Mouse (Mus musculus) right cerebral cortex, adult 18-20 months (tissue): ENCODE data around the gene Wfs1.
A peak's percentile ranks its signal among the peaks of the same experiment; 100 is the strongest.
"Not testable (repeated sequence)": the region's sequence is repeated elsewhere in the genome, so short reads cannot be mapped to it uniquely, and the experiment has no call there.

ENCODE experiments used
- DNase-seq: peaks from one replicate; pipeline ENCODE4 v3.0.0; 2022; ENCODE audit warnings: mixed read lengths

Gene Wfs1

DNA sequence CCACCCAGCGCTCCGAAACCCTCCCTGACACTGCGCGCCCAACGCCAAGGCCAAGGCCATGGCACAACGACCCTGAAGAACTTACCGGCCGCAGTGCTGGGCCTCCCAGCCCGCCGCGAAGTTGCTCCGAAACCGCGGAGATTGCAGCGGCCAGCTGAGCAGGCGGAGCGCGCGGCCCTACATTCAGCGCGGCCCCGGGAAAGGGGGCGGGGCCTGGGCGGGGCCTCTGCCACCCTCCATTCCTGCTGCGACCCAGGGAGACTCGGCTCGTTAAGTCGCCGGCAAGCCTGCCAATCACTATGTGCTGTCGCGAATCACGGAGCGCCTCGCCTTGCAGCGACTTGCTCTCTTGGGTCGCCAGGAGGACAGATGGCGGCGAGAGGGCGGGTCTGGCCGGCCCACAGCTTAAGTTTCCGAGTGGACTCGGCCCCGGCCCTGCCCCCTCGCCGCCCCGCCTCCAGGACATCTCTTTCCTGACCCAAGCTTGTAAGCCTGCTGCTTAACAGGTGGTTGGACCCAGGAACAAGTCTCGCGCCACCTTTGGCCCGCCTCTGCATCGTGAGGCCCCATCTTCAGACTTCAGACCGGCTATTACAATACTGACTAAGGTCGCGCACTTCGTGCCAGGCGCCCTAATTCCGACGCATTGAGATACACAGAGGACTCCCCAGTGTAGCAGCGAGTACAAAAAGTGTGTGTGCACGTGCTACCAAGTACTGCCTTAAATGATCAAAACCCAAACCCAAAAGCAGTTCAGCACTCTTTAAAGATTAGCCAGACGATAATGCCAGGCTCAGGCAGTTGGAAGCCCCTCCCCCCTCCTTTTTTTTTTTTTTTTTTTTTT lies at the start of gene Wfs1:
Gene Wfs1, minus strand, starts transcription at position 425 of the 844 bp plus-strand sequence.
- DNase-seq: peak; percentile 97

DNA sequence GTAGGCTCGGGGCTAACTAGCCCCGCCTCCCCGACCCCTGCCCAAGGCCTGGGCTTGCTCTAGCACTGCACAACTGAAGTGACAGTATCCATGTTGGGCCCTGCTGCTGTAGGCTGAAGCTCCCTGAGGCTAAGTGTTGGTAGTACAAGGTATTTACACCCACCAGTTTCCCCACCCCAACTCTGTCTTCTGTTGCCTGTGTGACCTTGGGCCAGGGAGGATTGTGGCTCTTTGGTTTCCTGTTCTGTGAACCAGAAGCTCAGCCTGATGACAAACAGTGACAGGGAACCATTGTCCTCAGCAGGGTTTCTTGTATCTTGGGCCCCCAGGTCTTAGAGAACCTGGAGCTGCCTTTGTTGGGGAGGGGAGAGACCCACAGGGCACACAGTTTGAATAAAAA lies 47.9 kb upstream of the Wfs1 start:
- no peak for DNase-seq

DNA sequence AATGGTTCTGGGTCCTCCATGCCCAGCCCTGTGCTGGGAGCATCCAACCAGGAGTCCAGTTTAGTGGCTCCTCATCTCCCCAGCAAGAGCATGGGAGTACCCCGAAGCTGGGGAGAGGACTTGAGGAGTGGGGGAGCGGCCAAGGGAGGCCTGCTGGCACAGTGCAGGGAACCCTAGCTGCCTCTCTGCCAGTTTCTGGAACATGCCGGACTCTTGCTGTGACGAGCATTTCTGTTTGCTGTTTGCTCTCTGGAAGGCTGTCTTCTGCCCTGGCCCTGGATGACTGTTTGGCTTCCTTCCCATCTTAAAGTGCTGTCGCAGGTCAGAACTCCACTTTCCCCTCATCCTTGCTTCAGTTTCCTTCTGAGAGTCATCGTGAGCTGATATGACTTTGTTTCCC lies 46.9 kb upstream of the Wfs1 start:
- DNase-seq: peak; percentile 46

DNA sequence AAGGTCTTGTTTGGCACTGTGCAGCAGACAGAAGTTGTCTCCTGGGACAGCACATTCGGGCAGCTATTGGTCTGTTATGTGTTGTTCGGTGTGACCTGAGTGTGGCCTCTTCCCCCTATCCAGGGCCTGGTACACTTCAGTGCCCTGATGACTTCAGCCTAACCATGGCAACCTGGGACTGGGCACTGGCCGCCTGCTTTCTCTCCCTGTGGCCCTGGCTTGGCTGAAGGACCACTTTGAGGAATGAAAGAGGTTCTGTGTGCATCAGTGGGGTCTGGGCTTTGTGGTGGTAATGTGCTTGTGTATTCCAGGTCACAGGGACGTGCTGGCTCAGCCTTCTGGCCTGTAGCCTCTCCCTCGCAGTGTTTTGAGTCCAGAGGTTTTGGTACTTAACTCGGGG lies 46.2 kb upstream of the Wfs1 start:
- DNase-seq: peak; percentile 55

DNA sequence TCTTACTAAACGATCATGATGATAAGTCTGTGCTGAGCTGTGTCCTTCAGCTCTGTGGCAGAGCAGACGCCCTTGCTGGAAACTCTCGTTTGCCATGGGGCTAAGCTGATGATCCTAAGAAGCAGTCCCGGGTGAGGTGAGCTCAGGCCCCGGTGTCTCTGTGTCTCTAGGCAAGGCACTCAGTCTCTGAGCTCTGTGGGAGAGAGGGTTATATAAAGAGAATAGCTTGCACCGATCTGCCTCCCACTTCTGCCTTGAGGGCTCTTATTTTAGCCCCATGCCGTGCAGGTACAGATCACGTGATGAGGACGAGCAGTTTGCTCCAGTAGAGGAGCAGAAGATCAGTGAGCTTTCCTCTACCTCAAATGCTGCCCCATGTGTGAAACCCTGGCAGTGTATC lies 41.7 kb upstream of the Wfs1 start:
- DNase-seq: peak; percentile 47

DNA sequence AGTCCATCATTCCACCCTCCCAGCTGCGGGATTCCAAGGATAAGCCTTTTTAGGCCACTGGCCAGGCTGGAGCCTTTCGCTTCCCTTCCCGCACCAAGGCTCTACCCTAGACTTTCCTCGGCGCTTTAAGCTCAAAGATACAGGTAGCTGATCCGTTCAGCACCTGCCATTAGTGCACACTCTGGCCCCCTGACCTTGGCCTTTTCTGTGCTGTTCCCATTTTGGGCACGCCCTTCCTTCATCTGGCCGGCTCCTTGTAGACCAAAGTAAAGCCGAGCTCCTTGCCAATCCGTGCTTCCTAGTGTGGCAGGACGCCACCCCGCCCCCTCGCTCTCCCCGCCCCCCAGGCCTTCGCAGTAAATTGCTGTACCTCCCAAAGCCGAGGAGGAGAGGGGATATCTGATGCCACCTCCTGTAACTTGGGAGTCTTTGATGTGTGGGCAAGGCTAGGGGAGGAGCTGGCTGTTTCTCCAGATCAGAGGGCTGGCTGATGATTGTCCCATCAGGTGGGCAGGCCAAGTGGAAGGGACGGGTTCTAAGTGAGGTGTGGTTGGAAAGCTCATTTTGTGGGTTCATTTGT lies 40.4 kb upstream of the Wfs1 start:
- DNase-seq: peak; percentile 28

DNA sequence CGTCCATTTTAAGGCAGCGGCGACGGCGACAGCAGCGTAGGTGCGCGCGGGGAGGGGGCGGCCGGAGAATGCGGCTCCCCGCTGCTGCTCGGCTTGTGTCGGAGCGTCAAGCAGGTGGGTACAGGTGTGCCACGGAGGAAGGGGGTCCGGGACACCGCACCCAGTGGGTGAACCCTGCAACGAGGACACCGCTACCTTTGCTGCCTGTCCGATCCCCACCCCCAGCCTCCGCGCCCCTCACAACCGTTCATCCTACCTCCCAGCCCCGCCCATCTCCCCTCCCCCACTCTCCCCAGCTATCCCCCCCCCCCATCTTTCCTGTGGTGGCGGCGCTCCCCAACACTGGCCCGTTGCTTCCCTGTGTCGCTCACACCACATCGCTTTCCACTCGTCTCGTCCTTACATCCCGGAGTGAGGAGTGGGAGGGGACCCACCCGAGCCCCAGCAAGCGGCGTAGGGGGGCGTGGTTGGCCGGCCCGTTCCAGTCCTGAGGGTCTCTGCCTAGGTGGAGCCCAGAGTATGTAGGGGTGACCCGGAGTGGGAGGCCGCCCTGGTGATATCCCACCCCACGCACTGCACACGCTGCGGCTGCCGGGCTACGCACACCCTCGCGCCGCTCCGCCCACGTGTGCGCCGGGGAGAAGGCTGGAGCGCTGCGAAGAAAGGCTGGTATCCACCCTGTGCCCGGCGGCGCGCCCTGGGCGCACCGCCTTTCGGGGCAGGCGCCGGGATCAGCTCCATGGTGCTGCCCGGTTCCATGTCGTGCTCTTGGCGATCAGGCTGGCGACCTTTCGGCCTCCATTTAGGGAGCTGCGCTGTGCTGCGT lies 39.7 kb upstream of the Wfs1 start:
- peak; percentile 64 for DNase-seq

DNA sequence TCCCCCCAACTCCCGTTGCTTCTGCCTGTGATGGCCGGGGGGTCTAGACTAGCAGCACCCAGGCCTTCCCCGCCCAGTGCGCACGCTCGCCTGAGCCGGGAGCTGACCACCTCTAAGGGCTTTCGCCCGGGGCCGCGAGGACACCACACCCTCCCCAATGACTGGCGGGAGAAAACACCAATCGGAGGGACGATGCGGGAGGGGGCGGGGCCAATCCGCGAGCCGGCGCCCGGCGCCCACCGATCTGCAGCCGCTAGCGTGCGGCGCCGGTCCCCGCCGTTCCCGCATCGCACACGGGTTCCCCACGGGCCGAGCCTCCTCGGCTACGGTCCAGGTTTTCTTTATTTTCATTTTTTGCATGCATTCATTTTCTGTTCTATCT lies 39.1 kb upstream of the Wfs1 start:
- peak; percentile 91 for DNase-seq

DNA sequence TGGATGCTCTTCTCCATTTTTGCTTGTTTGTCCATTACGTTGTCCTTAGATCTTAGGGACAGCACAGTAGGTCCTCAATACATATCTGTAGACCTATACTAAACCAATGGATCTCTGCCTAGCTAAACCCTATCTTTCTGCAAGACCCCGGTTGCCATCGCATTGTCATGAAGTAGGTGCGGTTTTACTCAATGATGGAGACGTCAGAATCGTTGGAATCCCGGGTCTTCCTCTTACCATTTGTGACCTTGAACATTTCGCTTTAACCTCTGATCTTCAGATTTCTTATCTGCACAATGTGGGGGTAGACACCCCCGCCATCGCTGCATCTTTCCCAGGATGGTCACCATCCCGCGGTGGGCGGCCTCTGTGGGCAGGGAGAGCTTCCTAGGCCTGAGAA lies 38.7 kb upstream of the Wfs1 start:
- no peak for DNase-seq

DNA sequence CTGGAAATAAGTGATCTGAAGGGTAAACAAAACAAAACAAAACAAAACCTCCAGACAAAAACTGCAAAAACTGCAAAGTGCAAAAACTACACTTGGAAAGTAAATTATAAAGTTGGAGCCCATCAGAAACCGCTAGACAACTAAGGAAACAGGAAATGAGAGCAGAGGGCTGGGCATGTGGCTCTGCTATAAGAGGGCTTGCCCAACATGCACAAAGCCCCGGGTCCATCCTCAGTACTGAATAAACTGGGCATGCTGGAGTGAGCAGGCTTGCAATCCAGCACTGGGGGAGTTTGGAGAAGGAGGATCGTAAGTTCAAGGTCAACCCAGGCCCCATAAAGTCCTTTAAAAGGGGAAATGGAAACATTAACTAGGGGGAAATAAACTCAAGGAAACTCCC lies 28.2 kb upstream of the Wfs1 start:
- no peak for DNase-seq

DNA sequence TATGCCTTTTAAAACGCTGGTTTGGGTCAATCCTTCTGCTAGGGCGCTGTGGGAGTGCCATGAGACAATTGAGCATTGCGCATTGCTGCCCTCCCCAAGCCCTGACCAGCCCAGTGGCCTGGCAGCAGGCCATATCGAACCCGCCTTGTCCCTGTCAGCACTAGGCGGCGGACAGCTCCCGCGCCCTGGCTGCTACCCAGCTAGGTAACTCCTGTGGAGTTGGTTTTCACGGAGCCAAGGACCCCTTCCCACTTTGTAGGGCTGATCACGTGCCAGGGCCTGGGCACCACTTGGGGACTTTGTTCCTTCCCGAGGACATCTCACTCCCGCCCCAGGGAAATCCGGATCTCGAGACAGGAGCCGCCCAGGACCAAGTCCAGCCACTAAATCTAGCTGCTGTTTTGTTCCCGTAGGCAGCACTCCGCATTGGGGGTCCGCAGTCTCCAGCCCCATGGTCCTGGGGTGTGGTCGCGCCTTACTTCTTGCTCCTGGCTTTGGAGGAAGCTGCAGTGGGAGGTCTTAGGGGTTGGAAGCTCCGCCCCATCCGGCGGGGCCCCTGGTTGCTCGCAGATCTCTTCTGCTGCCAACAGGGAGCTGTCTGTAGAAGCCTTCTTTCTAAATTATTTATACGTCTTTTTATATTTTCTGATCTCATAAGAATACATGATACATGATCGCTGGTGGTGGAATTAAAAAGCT lies 26.8 kb upstream of the Wfs1 start:
- peak; percentile 47 for DNase-seq

DNA sequence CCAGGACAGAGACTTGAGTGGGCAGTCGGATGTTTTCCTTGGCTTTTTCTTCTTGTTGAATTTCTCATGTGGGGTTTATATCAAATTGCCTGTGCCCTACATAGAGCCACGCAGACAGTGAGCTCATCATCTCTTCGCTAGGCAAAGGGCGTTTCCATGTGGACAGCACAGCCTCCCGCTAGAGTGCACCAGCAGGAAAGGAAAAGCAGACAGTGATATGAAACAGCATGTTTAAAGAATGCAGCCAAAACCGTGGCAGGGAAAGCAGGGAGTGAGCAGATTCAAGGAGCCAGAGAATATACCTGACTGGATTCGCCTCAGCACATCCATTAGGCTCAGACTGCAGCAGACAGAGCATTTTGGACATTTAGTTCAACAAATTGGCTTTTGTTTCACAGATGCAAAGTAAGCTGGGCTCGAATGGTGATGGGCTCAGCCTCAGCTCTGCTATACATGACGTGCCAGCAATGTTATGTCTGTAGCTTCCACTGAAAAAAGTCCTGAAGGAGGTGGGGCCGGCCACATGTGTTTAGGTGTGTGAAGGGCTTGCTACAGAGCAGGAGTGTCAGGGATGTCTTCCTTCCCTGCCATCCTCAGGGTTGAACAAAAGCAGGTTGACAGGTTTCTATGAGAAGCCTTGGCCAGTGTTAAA lies 21.8 kb upstream of the Wfs1 start:
- peak; percentile 78 for DNase-seq

DNA sequence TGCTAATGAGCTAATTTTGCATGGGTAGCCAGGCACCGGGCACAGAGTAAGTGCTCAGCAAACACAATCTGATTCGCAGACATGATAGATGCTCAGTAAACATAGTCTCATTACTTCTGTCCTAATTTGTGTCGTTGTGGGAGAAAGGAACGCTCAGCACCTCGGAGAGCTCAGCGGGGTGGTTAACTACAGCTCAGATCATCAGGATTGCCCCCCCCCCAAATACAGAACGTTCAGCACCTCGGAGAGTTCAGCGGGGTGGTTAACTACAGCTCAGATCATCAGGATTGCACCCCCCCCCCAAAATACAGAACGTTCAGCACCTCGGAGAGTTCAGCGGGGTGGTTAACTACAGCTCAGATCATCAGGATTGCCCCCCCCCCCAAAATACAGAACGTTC lies 20.8 kb upstream of the Wfs1 start:
- not testable (repeated sequence) for DNase-seq

DNA sequence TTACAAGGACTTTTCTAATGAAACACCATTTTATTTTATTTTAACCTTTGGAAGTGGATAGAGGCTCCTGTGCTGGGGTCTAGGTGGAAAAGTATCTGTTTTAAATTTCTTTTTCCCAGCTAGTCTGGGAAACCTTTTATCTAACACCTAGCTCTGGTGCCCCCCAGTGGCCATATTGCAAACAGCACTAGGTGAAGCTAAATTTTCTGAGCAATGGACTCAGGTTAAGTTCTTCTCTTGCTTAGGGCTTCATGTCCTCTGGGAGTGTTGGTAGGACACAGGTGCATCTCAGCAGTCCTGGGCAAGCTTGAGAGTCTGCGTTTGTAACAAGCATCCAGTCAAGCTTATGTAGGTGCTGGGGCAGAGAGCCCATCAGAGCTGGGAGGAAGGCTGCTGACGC lies 13.0 kb upstream of the Wfs1 start:
- DNase-seq: peak; percentile 75

DNA sequence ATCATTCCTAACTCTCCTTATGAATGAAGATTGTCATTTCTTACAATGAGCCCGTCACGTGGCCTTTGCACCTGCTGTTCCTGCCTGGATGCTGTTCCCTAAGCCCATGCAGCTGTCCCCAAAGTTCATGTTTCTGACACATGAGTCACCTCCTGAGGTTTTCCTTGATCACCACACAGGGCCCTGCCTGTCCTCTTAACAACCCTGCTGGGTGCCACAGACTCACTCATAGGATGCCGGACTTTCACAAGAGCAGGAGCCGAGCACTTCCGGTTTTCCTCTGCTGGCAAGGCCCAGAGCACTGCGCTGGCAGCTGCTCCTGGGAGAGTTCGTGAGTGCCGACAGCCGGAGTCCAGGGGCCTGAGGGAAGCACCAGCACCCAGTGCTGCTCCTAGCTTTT lies 12.0 kb upstream of the Wfs1 start:
- DNase-seq: no peak

DNA sequence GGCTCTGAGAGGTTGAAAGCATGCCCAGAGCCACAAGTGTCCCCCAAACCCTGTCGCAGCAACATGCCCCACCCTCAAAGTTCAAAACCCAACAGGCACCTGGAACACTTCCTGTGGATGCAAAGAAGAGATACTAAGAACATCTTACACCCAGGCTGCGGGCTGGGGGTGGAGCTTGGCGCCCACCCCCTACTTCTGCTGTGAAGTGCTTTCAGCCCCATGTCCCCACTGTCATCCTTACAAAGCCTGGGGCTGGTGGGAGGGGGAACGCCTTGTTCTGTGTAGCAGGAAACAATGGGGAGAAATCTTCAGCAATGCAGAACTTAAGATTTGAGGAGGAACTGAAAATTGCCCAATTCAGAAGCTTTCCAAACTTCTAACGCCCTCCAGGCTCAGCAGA lies 9.0 kb upstream of the Wfs1 start:
- DNase-seq: peak; percentile 56

DNA sequence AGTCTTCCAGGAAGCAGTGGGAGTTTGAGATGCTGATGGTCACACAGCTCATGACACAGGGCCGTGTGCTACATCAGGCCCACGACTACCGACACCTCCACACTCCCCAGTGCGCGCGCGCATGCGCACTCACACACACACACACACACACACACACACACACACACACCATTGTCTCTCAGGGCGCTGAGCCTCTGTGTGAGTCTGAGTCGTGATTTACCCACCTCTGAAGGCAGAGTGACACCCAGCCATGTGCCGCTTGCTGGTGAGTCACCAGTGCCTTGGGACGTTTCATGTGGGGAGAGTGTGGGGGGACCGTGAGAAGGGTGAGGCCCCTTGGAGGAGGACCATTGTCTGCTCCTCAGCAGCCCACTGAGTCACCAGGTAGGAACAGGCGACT lies 7.4 kb upstream of the Wfs1 start:
- peak; percentile 68 for DNase-seq

DNA sequence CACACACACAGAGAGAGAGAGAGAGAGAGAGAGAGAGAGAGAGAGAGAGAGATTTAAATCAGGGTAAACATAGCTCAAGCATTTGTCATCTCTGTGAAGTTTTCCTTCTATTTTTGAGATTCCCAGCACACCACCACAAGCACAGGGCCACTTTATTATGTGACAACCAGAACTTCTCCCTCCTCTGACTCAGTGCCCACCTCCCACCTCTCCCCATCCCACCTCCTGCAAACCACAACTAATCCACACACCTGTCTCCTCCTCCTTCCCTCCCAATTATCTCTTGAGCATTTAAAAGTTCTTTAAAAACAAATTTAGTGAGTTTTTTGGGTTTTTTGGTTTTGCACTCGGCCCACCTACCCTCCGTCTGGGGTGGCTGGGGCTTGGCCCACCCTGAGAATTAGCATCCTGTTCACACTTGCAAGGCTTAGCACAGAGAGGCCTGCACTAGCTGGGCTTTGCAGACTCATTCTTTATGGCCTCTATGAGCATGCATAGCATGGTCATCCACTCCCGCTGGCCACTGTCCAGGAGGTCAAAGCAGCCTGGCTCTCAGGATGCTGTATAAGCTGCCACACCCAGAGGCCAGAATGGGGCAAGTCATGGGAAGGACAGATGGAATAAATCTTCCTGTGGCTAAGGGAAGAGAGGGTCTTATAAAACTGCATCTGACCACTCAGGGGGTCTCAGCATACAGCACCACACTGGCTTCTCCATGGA lies 1.8 kb upstream of the Wfs1 start:
- DNase-seq: no peak

DNA sequence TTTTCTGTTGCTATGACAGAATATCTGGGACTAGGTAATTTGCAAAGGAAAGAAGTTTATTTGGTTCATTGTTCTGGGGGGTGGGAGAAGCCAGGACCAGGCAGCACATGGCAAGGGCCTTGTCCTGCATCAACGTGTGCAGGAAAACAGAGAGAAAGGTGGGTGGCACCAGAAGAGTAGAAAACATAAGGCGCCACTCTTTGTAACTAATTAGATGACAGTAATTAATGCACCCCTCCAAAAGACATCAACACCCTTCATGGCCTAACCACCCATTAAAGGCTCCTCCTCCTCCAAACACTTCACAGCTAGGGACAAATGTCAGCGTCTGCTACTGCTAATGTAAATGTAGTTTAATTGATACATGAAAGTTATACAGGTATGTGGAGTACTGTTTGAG lies 1.2 kb upstream of the Wfs1 start:
- no peak for DNase-seq

DNA sequence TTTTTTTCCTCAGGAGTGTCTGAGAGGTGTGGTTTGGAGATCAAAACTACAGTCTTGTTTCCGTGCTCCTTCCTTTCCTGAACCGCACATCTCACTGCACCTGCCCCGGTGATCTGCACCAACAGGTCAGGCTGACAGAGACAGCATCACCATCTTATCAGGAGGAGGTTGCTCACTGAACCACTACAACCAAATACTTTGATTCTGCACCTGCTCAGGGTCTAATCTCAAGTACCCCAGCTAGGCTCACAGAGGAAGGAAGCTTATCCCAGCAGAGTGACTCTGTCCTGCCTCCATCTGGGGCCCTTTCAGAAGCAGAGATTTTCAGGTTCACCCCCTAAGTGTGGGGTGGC lies 596 bp upstream of the Wfs1 start:
- no peak for DNase-seq

DNA sequence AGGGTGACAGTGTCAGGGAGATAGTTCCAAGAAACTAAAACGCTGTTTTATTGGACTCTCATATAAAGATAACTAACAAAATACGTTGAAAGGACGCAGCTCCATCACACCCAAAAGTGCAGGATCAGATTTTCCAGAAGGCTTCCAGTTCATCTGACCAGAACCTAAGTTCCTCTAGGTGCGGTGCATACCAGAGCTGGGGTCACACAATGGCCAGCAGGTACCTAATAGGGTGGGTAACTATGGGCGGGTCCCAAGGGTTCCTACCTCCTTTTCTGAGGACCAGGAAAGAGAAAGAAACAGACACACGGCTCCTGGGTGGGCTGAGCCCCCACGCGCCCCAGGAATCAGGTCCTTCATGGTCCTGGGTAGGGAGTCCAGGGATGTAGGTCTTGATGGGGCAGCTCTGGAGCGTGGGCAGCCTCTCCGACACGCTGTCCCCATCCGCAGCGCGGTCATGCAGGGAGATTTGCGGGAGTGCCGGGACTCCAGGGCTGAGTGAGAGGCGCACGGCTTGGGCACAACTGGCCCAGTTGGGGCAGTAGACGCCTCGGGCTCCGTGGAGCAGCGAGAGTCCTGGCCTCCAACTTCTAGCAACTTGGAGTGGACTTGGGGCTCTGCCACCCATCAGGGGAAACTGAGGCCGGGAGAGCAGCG lies 753 bp downstream of the Wfs1 start:
- DNase-seq: no peak

DNA sequence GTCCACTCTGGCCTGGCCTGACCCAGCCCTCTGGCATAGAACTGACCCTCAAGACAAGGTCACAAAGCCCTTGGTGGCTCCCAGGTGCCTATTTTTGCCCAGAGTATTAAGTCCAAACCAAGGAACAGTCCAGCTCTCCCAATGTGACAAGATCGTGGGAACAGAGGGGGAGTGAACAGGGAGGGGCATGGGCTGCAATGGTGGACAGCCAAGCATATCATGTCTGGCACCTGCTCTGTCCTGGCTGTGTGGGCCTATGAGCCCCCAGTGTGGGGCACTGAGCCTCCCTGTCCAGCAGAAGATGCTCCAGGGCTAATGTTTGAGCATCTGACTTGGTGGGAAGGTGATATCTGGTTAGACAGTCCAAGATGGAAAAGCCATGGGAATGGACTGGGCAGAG lies 2.4 kb downstream of the Wfs1 start:
- no peak for DNase-seq
